Mouse (Mus musculus) erythroblast, embryonic 14.5 days (primary cell): ENCODE results near the gene Krt2. TPM values are rescaled to one million over a fixed set of nuclear protein-coding genes. Genes with fewer than 3 reads are reported as not detected.

ENCODE experiments used
- H3K27me3 ChIP-seq: 2 replicates; pipeline ENCODE4 v1.6.1; 2012; ENCODE audit warnings: inconsistent platforms; ENCODE audit not compliant: control insufficient read depth
- H3K36me3 ChIP-seq: 2 replicates; pipeline ENCODE4 v1.6.1; 2012; ENCODE audit warnings: mild to moderate bottlenecking, inconsistent platforms; ENCODE audit not compliant: control insufficient read depth
- H3K4me1 ChIP-seq: 2 replicates; pipeline ENCODE4 v1.6.1; 2012; ENCODE audit warnings: inconsistent platforms; ENCODE audit not compliant: control insufficient read depth
- H3K4me3 ChIP-seq: replicated peaks from 2 replicates; pipeline ENCODE3; 2012; ENCODE audit warnings: moderate library complexity, mild to moderate bottlenecking, inconsistent platforms
- H3K9me3 ChIP-seq: 2 replicates; pipeline ENCODE4 v1.6.1; 2012; ENCODE audit warnings: low read length, inconsistent platforms, mixed read lengths; ENCODE audit not compliant: control insufficient read depth
- GATA1 ChIP-seq: IDR thresholded peaks from 2 replicates; pipeline ENCODE4 v1.6.1; 2012; ENCODE audit warnings: low read length, inconsistent platforms, mixed read lengths
- TAL1 ChIP-seq: IDR thresholded peaks from 3 replicates; pipeline ENCODE4 v1.6.1; 2012; ENCODE audit warnings: low read length, inconsistent platforms, mixed read lengths
- polyA plus RNA-seq: library from polyadenylated mRNA; stranded (reverse); fragments of >175 nt; gene quantifications from 2 replicates; pipeline ENCODE4 v1.2.3, GENCODE M21; 2012

The Krt2 gene
- polyA plus RNA-seq, 1 experiment, result not detected

DNA sequence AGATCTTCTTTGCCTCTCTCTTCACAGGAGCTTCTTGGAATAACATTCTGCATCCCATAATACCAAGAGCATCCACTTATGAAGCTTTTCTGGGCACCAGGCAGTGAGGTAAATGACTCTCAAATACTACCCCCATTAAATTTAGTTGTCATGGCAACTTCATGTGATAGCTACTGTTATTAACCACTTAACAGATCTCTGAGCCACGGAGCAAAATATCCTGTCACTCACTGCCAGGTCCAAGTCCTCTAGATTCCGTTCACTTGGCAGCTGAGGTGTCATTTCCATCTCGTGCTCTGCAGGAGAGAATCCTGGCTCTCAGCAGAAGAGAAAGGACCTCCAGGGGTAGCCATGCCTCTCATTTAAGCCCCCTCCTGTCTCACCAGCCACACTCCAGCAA is 27.1 kb downstream of the Krt2 start:
- no peaks in the 10 kb centered on the region for H3K9me3 ChIP-seq
- no peaks in the 10 kb centered on the region for H3K27me3 ChIP-seq
- TF ChIP-seq GATA1 (no peak), TAL1 (no peak)
- no peaks in the 10 kb centered on the region for H3K36me3 ChIP-seq
- no peaks in the 10 kb centered on the region for H3K4me1 ChIP-seq
- no peak overlapping the region for H3K4me3 ChIP-seq

DNA sequence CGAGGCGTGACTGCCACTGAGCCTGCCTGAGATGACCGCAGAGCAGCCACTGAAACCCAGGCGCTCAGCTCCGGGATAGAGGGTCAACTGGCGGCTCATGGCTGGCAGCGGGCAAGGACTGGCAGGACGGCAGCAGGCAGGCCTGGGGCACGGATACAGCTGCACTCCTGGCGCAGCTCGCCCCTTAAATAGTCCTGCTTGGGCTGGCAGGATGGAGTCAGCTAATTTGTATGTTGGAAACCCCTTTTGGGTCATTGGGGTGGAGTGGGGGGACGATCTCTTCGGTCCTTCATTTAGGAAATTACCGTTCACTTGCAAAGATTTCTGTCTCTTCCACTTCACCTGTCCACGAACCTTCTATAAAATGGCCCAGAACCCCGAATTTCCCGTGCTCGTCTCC is 31.6 kb downstream of the Krt2 start, which contains the start of gene Krt72:
Gene Krt72 (minus strand): TSS at position 101 of the 400 bp plus-strand sequence.
- TF ChIP-seq TAL1 (no peak), GATA1 (no peak)
- Histone ChIP-seq H3K9me3 (no peaks in the 10 kb centered on the region), H3K36me3 (no peaks in the 10 kb centered on the region), H3K27me3 (no peaks in the 10 kb centered on the region), H3K4me1 (no peaks in the 10 kb centered on the region), H3K4me3 (no peak within 1 kb of the TSS)

DNA sequence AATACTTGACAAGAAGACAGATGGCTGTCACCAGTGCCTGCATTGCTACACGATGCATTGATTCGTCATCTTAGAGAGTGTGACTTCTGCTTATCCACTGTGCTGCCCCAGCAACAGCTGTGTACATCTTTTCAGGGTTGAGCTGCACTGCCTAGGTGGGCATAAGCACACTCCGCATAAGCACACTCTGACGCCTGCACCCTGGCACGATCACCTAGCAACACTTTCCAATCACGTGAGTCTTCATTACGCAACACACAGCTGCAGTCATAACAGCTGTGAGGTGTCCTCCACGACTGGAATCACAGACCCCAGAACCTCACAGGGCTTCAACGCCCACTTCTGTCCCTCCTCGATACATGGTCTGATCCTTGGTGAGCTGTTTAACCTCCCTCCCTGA is 44.5 kb downstream of the Krt2 start:
- TF ChIP-seq GATA1, result no peak
- no peak for TF ChIP-seq TAL1
- H3K4me1 ChIP-seq, result no peaks in the 10 kb centered on the region
- H3K4me3 ChIP-seq, result no peak overlapping the region
- no peaks in the 10 kb centered on the region for H3K36me3 ChIP-seq
- no peaks in the 10 kb centered on the region for H3K27me3 ChIP-seq
- no peaks in the 10 kb centered on the region for H3K9me3 ChIP-seq

- H3K4me1 ChIP-seq, result no peaks in the 10 kb centered on the region
- H3K27me3 ChIP-seq, result no peaks in the 10 kb centered on the region
- no peak overlapping the region for H3K4me3 ChIP-seq
- no peaks in the 10 kb centered on the region for H3K9me3 ChIP-seq
- TF ChIP-seq GATA1 (no peak), TAL1 (no peak)
- H3K36me3 ChIP-seq, result no peaks in the 10 kb centered on the region
These were observed 45.3 kb downstream of the Krt2 start for GRCm38 (mm10) chr15:101772711-101773081.

DNA sequence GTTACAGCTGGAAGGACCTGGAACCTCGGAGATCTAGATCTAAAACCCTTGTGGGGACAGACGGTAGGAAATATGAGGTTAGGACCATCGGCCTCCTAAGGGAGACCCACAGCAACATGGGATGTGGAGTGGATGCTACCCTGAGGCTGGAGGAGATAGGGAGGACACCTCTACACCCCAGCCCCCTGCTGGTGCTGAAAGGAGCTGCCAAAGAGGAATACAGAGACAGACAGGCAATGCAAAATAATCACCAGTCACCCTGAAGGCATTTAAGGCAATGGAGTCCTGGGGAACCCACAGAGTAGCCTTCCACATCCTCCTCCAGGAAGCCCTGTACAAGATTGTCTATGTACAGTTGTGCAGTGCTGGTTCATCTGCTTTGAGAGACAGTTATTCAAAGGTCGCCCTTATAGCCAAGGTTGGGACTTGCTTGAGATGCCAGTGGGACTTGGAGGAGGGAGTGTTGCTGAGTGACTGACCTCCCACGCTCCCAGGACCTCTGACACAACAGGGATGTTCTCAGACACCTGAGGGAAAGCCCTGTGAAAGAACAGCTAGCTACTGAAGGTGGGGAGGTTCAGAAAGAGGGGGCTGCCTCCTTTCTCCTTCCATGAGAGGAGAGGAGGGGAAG is 45.8 kb downstream of the Krt2 start:
- no peaks in the 10 kb centered on the region for H3K36me3 ChIP-seq
- H3K9me3 ChIP-seq, result no peaks in the 10 kb centered on the region
- no peak overlapping the region for H3K4me3 ChIP-seq
- no peaks in the 10 kb centered on the region for H3K4me1 ChIP-seq
- H3K27me3 ChIP-seq, result no peaks in the 10 kb centered on the region
- TF ChIP-seq TAL1, result no peak
- TF ChIP-seq GATA1, result no peak

GRCm38 (mm10) chr15:101770226-101770625 is 47.7 kb downstream of the Krt2 start:
- Histone ChIP-seq H3K9me3 (no peaks in the 10 kb centered on the region), H3K27me3 (no peaks in the 10 kb centered on the region), H3K4me1 (no peaks in the 10 kb centered on the region), H3K36me3 (no peaks in the 10 kb centered on the region), H3K4me3 (no peak overlapping the region)
- TF ChIP-seq TAL1, result no peak
- TF ChIP-seq GATA1, result no peak

Other genes starting within 250 kb of the Krt2 start
- not detected in 2 replicates for gene Krt75, start 244.3 kb downstream of the Krt2 start, polyA plus RNA-seq
- not detected in 2 replicates for gene Gm5414, start 190.0 kb downstream of the Krt2 start, polyA plus RNA-seq
- not detected in 2 replicates for gene Gm5478, start 170.8 kb downstream of the Krt2 start, polyA plus RNA-seq
- gene Krt6b, start 137.9 kb downstream of the Krt2 start, polyA plus RNA-seq, result not detected in 2 replicates
- not detected in 2 replicates for gene Krt6a, start 123.9 kb downstream of the Krt2 start, polyA plus RNA-seq
- not detected in 2 replicates for gene Krt5, start 105.3 kb downstream of the Krt2 start, polyA plus RNA-seq
- not detected in 2 replicates for gene Krt71, start 75.1 kb downstream of the Krt2 start, polyA plus RNA-seq
- not detected in 2 replicates for gene Krt72, start 31.7 kb downstream of the Krt2 start, polyA plus RNA-seq
- not detected in 2 replicates for gene Krt73, start 15.8 kb downstream of the Krt2 start, polyA plus RNA-seq
- not detected in 2 replicates for gene Krt1, start 32.6 kb upstream of the Krt2 start, polyA plus RNA-seq
- gene Krt77, start 51.5 kb upstream of the Krt2 start, polyA plus RNA-seq, result not detected in 2 replicates
- not detected in 2 replicates for gene Krt76, start 74.8 kb upstream of the Krt2 start, polyA plus RNA-seq
- gene Krt4, start 106.6 kb upstream of the Krt2 start, polyA plus RNA-seq, result not detected in 2 replicates
- not detected in 2 replicates for gene Krt79, start 122.2 kb upstream of the Krt2 start, polyA plus RNA-seq
- gene Krt78, start 136.1 kb upstream of the Krt2 start, polyA plus RNA-seq, result 0.01 TPM in 1 of 2 replicates, not detected in the other
- 0.06 and 0.07 TPM in 2 replicates for gene Krt8, start 186.3 kb upstream of the Krt2 start, polyA plus RNA-seq
- gene Krt18, start 210.0 kb upstream of the Krt2 start, polyA plus RNA-seq, result 0.13 TPM in 1 of 2 replicates, not detected in the other